Mouse (Mus musculus) natural killer cell, adult 2 months (primary cell): ENCODE measurements around the gene Ubald2.
"Not testable (repeated sequence)": the region's sequence is repeated elsewhere in the genome, so short reads cannot be mapped to it uniquely, and the experiment has no call there.

Source experiments
- DNase-seq, 2 experiments: peaks; one replicate each; pipeline ENCODE4 v3.0.0; 2022; ENCODE audit warnings: low spot score in 2 of 2

Ubald2 gene

GRCm38 (mm10) chr11:116416196-116416943 lies 17.5 kb upstream of the Ubald2 start:
- peak in 1 of 2 experiments; percentile 53 for DNase-seq

GRCm38 (mm10) chr11:116417054-116417453 lies 16.8 kb upstream of the Ubald2 start:
- no peak for DNase-seq

GRCm38 (mm10) chr11:116418194-116418840 lies 15.6 kb upstream of the Ubald2 start:
- peak; percentile 77 to 78 for DNase-seq

GRCm38 (mm10) chr11:116418841-116419462 lies 14.9 kb upstream of the Ubald2 start:
- no peak for DNase-seq

- no peak for DNase-seq
Observed at GRCm38 (mm10) chr11:116421102-116421501, 12.8 kb upstream of the Ubald2 start.

GRCm38 (mm10) chr11:116422562-116422961 lies 11.3 kb upstream of the Ubald2 start:
- DNase-seq = no peak

- DNase-seq = no peak
Observed at GRCm38 (mm10) chr11:116423214-116423613, 10.7 kb upstream of the Ubald2 start.

GRCm38 (mm10) chr11:116423782-116424620 lies 9.9 kb upstream of the Ubald2 start:
- DNase-seq = peak; percentile 89 to 90

- no peak for DNase-seq
Observed at GRCm38 (mm10) chr11:116424621-116425407, 9.1 kb upstream of the Ubald2 start.

- not testable (repeated sequence) for DNase-seq
Observed at GRCm38 (mm10) chr11:116426328-116426727, 7.6 kb upstream of the Ubald2 start.

- DNase-seq = no peak
Observed at GRCm38 (mm10) chr11:116426852-116427575, 6.9 kb upstream of the Ubald2 start.

- no peak for DNase-seq
Observed at GRCm38 (mm10) chr11:116428872-116429859, 4.7 kb upstream of the Ubald2 start.

GRCm38 (mm10) chr11:116429862-116430613 lies 3.9 kb upstream of the Ubald2 start:
- DNase-seq = no peak

- DNase-seq = no peak
Observed at GRCm38 (mm10) chr11:116430723-116431427, 3.0 kb upstream of the Ubald2 start.

- DNase-seq = no peak
Observed at GRCm38 (mm10) chr11:116431428-116432077, 2.3 kb upstream of the Ubald2 start.

- no peak for DNase-seq
Observed at GRCm38 (mm10) chr11:116432127-116432526, 1.8 kb upstream of the Ubald2 start.
